ENCODE assay signal across 7 mouse cellular contexts in genomic region chr3:142395520-142396193, GRCm38 (mm10). TPM values are rescaled to one million over a fixed set of nuclear protein-coding genes. Genes with fewer than 3 reads are reported as not detected.
DNase-seq lines count a peak whose midpoint lies in the region; ATAC-seq lines count a peak whose summit lies in the region.

Gene Pdlim5 (minus strand): TSS chr3:142395696.

- under 1% methylated on average over 45 of the region's 46 CpGs for WGBS in limb, embryonic 10.5 days
- WGBS in midbrain, embryonic 13.5 days = under 1% methylated on average over 46 of the region's 46 CpGs

- peak within 1 kb of the TSS; percentile 72 for H3K9ac ChIP-seq in midbrain, embryonic 13.5 days (replicated peaks)

- H3K4me2 ChIP-seq in midbrain, embryonic 13.5 days (replicated peaks) = peak within 1 kb of the TSS; percentile 85

- peaks cover 17% of the 10 kb centered on the region for H3K4me1 ChIP-seq in limb, embryonic 10.5 days
- H3K4me1 ChIP-seq in midbrain, embryonic 13.5 days (replicated peaks) = peaks cover 9% of the 10 kb centered on the region

- peak within 1 kb of the TSS; percentile 79 for H3K4me3 ChIP-seq in limb, embryonic 10.5 days
- peak within 1 kb of the TSS; percentile 67 for H3K4me3 ChIP-seq in midbrain, embryonic 13.5 days (replicated peaks)

- DNase-seq in adrenal gland, adult 8-10 months = peak; percentile 94
- peak; percentile 98 for DNase-seq in embryo, embryonic 9.5 days (ENCODE audit: extremely low spot score)
- DNase-seq in gonadal fat pad, adult 2 months (ENCODE audit: low read depth) = no peak
- peak; percentile 96 for DNase-seq in kidney, adult 11 months
- peak; percentile 98 for DNase-seq in limb, embryonic 10.5 days (ENCODE audit: low spot score)
- DNase-seq in spleen, adult 12 weeks (ENCODE audit: low spot score) = peak; percentile 95

- ATAC-seq in midbrain, embryonic 13.5 days = peak; percentile 98

- no peaks in the 10 kb centered on the region for H3K36me3 ChIP-seq in limb, embryonic 10.5 days
- H3K36me3 ChIP-seq in midbrain, embryonic 13.5 days = no peaks in the 10 kb centered on the region

- no peaks in the 10 kb centered on the region for H3K9me3 ChIP-seq in limb, embryonic 10.5 days (replicated peaks)
- no peaks in the 10 kb centered on the region for H3K9me3 ChIP-seq in midbrain, embryonic 13.5 days

- peak within 1 kb of the TSS; percentile 89 for H3K27ac ChIP-seq in limb, embryonic 10.5 days
- H3K27ac ChIP-seq in midbrain, embryonic 13.5 days = no peak within 1 kb of the TSS

- peaks cover 16% of the 10 kb centered on the region for H3K27me3 ChIP-seq in limb, embryonic 10.5 days (ENCODE audit: low read depth, poor library complexity, severe bottlenecking)
- H3K27me3 ChIP-seq in midbrain, embryonic 13.5 days = peaks cover 6% of the 10 kb centered on the region

RNA-seq across cellular contexts. Expression of gene Pdlim5, which starts in this region (rescaled TPM):
- 10 to 100 TPM; 40.7 to 88.6 (median 54.4) TPM for total RNA-seq in adrenal gland, adult 8-10 months (2022)
- 39.3 and 56.7 TPM in 2 replicates for polyA plus RNA-seq in gonadal fat pad, adult 2 months (2012; rRNA removed)
- 11.9 and 14.1 TPM in 2 replicates for polyA plus RNA-seq in limb, embryonic 10.5 days (2016; fragmentation: Nextera tagmentation; extraction: Ambion mirVana)
- polyA plus RNA-seq in midbrain, embryonic 13.5 days (2015; fragmentation: Nextera tagmentation; extraction: Ambion mirVana) = 11.6 and 12.4 TPM in 2 replicates
